Mouse (Mus musculus) layer of hippocampus, postnatal 36 days (tissue): Measurements from ENCODE around the gene Kncn. TPM values are rescaled to one million over a fixed set of nuclear protein-coding genes. Genes with fewer than 3 reads are reported as not detected.

ENCODE experiments used
- DNase-seq, 2 experiments: peaks; one replicate each; pipeline ENCODE4 v3.0.0; 2022
- total RNA-seq, 2 experiments: library from RNA; stranded (reverse); gene quantifications; 2 replicates each; pipeline ENCODE4 v1.2.3; 2021

Gene Kncn
- total RNA-seq = under 1 TPM in 1 of 2 experiments, not detected in 1; 0.35 TPM

DNA sequence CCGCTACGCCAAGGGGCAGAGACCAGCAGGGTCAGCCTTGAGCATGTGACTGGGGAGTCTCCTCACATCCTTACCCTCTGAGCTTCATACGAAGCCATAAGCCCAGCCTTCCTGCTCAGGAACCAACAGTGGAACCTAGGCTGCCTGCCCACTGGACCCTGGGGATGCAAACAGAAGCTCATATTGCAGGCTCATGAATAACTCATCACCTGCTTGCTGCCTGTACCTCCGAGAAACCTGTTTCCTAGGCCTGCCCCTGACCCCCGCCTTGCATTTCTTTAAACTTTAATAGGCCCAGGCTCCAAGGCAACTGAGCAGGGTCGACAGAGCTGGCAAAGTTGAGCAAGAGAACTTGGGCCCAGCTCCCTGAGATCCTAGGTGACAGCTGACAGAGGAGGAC, at the start of gene Kncn:
TSS of gene Kncn (plus strand) at position 379 of the 400 bp plus-strand sequence.
- no peak for DNase-seq

DNA sequence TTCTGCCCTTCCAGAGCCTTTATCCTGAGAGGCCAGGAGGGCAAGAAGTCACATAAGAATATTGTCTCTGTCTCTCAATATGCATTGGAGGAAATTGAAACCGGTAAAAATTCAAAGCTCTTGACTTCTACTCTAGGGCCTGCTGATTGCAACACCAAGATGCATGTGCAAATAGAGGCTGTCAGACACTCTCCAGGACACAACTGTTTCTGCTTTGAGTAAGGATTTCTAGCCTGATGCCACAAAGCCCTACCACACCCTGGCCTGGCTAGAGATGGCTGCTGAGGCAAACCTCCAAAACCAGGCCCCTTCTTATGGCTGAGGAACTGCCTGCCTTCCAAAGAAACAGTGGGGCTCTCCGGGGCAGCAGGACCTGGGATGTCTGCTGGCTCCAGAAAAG, 48.6 kb upstream of the Kncn start:
- no peak for DNase-seq

DNA sequence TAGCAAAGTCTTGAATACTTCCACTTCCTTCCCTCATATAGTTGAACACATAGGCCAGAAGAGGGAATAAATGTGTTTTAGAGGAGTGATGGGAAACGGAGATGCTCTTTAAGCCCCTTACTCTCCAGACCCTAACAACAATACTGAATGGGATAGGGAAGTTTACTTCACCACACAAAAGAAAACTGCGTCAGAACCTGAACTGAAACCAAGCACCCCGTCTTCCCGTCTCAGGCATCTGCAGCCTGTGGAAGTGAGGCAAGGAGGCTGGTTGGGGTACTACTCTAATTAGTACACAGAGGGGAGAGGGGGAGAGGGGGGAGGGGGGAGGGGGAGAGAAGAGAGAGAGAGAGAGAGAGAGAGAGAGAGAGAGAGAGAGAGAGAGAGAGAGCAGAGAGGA, 46.0 kb upstream of the Kncn start:
- DNase-seq = no peak

DNA sequence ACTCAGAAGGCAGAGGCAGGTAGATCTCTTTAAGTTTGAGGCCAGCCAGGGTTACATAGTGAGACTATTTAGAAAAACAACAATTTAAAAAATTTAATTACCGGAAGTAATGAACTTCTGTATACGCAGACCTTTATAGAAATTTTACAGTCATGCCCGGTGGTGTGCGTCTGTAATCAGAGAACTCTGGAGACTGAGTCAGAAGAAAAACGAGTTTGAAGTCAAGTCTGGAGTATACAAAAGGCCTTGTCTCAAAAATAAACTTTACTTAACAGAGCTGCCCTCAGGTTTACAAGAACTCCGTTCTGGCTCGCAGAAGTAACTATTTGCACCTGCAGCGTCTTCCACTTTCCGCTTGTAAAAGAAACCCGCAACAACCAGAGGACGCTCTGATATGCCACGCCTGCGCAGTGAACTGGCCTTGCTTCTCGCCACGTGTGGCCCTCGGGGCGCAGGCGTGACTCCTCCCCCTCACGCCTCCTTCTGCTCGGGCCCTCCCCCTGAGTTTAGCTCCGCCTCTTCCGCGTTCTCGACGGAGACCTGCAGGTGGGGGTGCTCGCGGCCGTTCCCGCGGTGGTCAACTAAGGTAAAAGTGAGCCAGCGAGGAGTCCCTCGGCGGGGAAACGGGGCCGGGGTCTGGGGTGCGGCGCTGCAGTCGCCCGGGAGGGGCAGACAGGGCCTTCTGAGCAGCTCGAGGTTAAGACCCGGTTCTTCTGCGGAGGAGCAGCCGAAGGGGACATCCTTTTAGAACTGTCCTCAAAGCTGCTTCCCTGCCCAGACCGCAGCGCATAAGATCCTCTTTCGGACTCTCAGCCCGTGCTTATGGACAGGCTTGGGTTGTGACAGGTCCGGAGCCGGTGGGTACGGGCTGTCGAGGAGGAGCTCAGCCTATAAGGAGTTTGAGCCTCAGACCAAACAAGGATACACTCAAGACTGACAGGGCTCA, 45.2 kb upstream of the Kncn start, which contains the start of gene Mknk1:
TSS of gene Mknk1 (plus strand) at position 503 of the 946 bp plus-strand sequence.
- peak; percentile 87 to 88 for DNase-seq

DNA sequence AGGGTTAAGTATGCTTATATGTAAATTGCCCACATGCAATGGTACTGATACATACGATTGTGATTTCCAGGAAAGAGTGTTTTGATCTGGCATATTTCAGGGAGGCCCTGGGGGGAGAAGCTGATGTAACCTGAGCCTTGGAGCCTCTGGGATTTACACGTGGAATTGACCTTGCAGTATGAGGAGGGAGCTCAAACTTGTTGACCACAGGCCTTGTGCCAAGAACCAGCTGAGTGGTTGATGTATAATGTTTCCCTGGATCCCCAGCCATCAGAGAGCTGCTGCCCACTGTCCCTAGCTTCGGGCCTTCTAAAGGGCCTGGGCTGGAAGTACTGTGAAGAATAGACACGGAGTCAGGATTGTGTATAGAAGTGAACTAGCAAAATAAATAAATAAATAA, 44.2 kb upstream of the Kncn start:
- DNase-seq = no peak

DNA sequence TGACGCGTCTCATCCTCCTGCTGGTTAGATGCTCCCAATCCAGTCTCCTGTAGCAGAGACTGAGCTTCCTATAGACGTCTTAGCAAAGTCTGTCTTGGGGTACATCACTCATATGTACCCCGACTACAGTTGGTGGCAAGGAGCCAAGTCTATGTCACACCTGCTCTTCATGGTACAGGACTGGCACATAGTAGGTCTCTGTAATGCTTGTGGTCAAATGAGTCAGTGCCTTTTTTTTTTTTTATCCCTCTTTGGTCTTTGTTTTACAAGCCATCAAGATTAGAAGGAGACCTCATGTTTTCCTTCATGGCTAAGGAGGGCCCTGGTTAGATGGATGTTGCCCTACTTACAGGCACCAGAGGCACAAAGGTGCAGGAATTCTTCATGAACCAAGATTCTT, 43.4 kb upstream of the Kncn start:
- DNase-seq = no peak

DNA sequence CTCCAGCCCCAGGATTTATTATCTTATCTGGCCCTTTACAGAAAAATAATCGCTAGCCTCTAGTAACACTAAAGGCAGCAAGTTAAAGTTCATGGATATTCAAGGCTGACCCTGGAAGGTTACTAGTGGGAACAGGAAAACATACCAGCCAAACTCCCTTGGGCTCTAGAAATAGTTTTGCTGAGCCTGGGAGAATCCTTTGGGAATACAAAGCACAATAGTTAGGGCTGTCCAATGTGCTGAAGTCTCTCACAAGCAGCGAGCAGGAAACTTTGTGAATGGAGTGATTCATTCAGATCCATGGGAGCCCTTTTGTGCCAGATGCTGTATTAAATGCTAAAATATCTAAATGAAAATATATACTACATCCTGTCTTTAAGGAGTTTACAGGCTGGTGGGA, 37.5 kb upstream of the Kncn start:
- DNase-seq = no peak

DNA sequence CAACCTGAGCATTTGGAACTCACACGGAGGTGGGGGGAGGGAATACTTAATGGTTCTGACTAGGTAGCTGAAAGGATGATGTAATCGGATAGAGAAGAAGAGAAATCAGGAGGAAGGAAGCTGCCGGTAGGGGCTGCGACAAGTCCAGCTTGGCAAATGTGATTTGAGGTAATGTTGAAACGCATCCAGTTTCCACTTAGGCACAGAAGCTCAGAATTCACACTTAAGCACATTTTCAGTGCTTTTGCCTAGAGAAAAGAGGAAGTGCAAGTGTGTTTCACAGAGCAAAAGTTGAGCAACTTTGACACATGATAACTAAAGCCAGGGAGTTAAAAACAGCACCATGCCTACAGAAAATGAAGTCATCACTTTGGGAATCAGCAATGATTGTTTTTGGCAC, 36.8 kb upstream of the Kncn start:
- no peak for DNase-seq

DNA sequence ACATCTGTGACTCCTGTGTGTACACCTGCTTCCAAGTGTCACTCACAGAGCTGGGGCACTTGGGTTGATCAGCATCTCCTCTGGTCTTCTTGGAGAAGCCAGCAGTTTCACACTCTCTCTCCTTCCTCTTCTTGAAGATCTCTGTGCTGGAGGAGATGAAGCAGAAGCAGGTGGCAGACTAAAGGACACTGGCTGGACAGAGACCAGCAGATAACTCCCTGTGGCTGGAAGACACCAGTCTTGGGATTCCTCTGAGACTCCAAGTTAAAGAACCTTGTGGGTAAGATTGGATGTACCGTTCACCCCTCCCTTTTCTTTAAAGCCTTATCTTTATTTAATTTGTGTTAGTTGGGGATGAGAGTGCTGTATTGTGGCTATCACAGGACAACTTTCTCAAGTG, 36.1 kb upstream of the Kncn start:
- DNase-seq = no peak

DNA sequence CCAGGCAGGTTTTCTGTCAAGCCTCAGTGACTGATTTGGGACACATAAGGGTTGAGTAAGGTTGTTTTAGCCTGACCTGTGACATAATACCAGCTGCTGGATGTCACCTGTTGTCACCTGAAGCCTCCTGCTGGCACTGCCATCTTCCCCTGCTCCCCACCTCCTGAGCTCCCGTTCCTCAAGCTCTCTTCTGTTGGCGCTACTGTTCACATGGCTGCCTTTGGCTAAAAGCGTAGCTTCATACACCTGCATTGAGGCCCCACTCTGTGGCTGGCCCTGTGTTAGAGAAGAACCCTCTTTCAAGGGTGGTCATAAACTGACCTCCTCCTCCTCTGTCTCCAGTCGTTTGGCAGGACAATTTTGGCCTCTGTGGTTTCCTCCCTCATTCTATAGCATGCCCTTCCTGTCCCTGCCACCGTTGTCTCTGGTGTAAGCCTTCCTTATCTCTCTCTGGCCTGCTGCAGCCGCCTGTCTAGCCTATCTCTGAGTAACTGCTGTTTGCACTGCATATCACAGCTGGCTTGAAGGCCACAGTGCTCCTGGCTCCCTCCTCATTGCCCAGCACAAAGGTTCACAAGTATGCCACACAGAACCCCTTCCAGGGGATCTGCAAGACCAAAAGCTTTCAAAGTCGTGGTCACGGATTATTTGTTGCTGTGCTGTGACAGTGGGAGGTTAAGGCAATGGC, 35.1 kb upstream of the Kncn start:
- DNase-seq = no peak

DNA sequence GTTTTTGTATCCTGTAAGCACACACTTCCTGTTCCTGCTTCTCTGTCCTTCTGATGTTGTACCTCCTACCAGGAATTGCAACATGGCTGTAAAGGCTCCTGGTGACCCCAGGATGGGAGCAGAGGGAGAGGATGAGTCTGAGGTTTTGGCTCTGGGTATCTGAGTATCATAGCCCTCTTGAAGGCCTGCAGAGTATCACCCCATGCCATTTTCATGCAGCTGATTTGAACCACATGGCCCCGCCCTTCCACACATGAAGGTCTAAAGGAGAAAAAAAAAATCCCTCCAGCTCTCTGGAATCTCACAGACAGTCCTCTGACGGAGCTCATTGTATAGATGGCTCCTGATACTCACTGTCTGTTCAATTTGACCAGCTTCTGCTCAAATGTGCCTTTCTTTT, 34.1 kb upstream of the Kncn start:
- DNase-seq = no peak

DNA sequence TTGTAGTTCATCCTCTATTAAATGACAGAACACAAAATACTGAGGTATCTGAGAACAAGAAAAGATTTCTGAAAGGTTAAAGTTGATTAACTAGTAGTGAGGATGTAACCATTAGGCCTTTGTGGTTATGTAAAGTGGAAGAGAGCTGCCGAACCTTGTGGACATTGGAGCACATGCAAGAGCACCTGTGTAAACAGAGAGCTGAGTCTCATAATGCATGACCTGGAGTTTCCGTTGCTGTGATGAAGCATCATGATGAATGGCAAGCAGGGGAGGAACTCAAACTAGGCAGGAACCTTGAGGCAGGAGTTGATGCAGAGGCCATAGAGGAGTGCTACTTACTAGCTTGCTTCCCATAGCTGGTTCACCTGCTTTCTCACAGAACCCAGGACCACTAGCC, 33.6 kb upstream of the Kncn start:
- DNase-seq = no peak

DNA sequence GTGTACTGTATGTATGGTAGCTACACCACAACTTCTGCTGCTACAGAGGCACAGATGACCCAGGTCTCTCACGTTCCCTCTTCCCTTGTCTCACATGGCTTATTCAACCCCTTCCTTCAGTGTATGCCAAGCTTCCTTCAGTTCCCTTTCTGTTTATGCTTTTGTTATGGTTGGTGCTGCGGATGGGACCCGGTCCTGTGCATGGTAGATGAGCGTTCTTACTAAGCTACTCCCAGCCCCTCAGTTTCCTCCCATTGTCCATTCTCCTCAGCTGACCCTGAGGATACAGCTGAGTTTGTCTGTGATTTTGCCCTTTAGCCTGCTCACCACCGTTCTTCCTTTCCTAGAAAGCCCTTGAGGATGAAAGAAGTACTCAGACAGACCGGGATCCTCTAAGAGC, 32.6 kb upstream of the Kncn start:
- no peak for DNase-seq

DNA sequence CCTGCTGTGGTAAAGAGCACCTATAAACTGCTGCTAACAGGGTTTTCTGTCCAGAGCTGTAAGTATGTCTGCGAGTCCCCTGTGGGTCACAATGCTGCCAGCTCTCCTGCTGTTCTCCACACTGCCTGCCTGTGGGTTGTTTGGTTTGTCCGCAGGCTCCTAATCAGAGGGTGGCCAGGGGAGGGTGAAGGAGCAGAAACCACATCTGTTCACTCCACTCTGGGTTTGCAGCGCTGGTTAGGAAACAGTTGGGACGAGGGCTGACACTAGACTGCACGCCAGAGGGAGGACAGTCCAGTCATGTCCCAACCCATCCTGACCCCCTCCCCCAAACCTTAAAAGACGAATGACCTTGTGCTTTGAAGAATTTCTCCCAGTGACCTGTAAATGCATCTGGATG, 29.1 kb upstream of the Kncn start:
- DNase-seq = no peak

DNA sequence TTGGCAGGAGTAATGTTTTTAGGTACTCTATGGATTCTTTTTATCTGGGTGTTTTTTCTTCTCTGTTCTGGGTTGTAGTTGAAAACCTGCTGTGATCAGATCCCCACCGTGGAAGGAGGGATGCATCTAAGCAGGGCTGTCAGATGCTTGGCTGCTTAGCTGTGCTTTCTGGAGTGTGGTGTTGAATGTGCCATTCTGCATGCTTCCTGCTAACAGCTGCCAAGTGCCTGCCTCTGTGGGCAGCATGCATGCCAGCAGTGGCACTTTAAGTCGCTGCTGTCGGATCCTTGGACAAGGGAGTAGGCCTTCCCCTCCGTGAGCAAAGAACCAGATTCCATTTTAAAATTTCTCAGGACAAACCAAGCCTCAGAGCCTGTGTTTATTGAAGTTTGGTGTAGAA, 28.6 kb upstream of the Kncn start:
- no peak for DNase-seq

DNA sequence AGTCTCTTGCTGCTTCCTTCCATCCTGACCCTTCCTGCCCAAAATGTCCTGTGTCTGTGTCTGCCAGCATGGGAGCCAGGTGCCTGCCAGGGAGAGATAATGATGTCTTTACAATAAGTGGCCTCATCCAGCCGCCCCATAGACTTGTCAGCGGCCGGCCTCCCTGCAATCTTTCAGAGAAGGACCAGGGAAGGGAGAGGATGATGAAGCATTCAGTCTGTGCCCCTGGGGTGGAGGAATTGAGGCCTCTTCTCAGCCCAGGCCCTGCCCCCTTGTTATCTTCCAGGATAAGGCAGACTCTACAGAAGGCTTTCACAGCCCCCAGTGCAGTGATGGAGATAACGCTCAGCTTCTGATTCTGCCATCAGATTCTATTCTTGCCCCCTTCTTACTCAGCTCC, 27.9 kb upstream of the Kncn start:
- no peak for DNase-seq

DNA sequence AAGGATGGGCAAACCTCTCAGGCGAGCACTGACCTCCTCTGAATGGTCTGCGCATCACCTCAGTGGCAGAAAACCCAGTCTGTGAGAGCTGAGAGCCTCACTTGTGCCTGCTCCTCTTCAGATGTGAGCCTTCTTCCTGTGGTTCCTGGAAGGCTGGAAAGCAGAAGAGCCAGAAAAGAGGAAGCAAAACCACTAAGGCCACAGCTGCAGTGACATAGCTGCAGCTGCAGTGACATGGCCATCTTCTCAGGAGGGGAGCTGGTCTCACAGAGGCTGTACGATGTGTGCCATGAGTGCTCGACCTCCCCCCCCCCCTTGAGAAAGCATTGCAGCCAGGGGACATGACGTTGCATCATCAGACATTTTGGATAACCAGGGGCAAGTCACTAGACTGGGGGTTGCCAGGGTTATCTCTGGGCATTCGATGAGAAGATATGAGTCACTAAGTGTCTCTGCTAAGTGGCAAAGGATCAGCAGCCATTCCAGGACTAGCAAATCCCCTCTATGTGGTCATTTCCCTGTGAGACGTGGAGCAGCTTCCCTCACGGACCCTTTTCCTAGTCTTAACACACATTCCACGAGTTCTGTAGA, 26.8 kb upstream of the Kncn start:
- DNase-seq = no peak

DNA sequence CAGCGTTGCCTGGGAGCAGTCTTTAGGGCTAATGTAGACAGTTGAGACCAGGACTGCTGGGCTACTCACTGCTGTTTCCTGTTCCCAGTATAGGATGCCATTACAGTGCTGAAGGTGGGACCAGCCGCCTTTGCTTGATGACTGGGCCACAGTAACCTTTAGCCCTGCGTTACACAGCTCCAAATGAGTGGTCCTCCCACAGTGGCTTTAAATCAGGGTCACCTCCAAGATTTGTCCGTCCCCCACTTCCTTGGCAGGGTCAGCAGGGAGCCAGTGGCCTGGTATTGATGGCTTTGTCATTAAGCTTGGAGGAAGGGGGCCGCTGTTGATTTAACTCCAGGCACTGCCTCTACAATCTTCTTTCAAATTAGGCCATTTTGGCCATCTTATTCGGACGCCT, 20.8 kb upstream of the Kncn start:
- DNase-seq = no peak

DNA sequence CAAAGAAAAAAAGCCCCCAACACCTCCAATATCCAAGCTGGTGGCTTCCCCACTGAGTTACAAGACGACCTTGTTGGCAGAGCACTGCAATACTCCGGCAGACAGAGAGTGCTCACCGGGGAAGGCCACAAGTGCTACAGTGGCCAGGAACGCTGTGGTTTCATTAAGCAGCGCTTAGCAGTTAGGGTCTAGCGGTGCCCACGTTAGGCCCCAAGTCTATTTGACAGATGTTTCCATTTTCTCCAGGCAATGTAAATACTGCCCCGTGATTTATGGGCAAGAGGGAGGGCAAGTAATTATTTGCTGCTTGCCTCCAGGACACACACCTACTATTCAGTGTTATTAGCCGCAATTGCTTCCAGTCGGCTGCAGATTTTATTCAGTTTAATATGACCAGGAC, 20.3 kb upstream of the Kncn start:
- no peak for DNase-seq

DNA sequence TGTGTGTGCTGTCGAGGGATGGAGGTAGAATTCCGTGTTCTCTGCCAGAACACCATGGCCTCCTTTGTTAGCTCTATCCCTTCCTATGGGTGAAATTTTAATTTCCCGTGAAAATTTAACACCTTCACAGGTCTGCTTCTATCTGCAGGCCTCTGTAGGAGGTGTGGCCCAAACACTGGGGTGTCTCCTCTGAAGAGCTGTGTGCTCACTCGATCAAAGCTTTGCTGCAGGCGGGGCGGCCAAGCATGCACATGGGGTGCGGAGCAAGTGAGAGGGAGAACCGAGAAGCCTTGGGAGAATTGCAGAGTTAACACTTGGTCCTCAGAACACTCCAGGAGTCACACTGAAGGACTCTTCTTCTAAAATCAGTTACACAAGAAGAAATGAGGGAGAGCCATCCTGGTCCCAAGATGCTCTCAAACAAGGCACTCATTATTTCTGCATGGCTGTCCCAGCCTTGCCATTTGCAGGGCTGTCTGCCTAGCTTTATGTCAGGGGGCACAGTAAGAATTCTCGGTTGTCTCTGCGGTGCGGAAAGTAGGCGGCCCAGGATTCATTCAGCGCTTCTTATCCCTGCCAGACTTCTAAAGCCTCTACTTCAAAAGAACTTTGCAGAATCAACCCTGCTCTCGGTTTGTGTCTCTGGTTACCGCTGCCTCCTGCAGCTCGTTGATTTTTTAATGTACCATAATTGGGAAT, 14.5 kb upstream of the Kncn start:
- no peak for DNase-seq

DNA sequence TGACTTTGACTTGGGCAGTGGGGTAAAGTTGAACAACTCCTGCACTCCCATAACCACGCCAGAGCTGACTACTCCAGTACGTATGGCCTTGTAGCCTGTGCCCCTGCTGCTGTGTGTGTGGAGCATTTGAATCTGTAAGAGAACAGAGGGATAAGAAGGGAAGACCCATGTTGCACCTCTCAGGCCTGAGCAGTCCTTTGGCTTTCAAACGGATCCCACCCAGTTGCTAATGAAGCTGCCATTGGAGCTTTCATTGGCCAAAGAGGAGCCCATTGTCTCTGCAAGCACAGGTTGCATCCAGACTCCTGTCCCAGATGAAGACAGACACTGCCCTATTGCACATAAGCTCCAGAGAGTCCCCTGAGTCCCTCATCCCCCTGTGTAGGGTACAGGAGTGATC, 11.0 kb upstream of the Kncn start:
- no peak for DNase-seq

DNA sequence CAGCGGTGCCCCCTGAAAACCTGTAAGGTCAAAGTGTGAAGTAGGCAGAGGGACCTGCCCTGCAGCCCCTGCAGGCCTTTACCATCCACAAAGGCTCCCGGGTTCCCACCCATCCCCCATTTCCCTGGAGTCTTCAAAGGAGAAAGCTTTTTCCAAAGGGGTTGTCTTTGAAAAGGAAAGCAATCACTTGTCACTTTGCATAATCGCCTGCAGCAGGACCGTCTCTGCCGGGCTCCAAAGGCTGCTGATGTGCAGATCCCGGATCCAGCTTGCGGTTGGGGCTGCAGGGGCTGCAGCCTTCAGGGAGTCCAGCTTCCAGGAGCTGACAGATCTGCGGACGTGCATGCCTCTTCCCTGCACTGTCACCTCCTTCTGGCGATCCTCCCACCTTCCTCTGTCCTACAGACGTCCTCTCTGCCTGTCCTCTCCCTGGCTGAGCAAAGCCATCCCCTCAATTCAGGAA, 6.0 kb upstream of the Kncn start:
- no peak for DNase-seq

DNA sequence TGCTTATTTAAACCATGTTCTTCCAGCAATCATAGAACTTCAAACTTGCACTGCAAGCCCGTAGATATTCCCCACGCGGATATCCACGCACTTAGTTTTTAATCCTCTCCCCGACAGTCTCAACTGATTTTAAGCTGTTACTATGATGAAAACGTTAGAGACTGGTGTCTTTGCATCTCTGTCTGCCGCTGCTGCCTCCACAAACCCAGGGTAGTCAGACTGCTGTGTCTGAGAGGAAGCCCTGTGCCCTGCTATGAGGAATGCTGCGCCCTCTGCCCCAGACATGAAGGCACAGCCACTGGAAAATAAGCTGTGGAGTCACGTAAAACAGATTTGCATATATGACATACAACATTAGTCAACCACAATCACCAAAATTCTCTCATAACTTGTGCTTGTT, 5.4 kb upstream of the Kncn start:
- DNase-seq = no peak
